8 mouse cellular contexts compared by ENCODE assay signal in genomic region chr5:103927429-103928195, GRCm38 (mm10). TPM values are rescaled to one million over a fixed set of nuclear protein-coding genes. Genes with fewer than 3 reads are reported as not detected.
DNase-seq lines count a peak whose midpoint lies in the region; ATAC-seq and TF ChIP-seq lines count a peak whose summit lies in the region.

No protein-coding gene starts in this region.

- no peaks in the 10 kb centered on the region for H3K9me3 ChIP-seq in hindbrain, embryonic 11.5 days (ENCODE audit: control insufficient read depth, low read length)
- H3K9me3 ChIP-seq in lung, postnatal 0 days (ENCODE audit: low read length): no peaks in the 10 kb centered on the region

- no peaks in the 10 kb centered on the region for H3K27me3 ChIP-seq in hindbrain, embryonic 11.5 days (ENCODE audit: control insufficient read depth, insufficient read depth, low read length)
- no peaks in the 10 kb centered on the region for H3K27me3 ChIP-seq in lung, postnatal 0 days (replicated peaks; ENCODE audit: insufficient read depth, low read length)

- no peaks in the 10 kb centered on the region for H3K4me1 ChIP-seq in hindbrain, embryonic 11.5 days (replicated peaks; ENCODE audit: control insufficient read depth, insufficient read depth, low read length)
- peaks cover 6% of the 10 kb centered on the region; the same call in 1 of the 2 replicates for H3K4me1 ChIP-seq in lung, postnatal 0 days (ENCODE audit: insufficient read depth, low read depth, low read length)

- no peak overlapping the region for H3K4me2 ChIP-seq in hindbrain, embryonic 11.5 days (replicated peaks; ENCODE audit: low read depth, low read length)
- peak overlapping the region; percentile 70 for H3K4me2 ChIP-seq in lung, postnatal 0 days (replicated peaks; ENCODE audit: low read depth, low read length)

- TF ChIP-seq CTCF in lung, postnatal 0 days (IDR thresholded peaks at IDR 0.05): peak; percentile 95

- no peak overlapping the region for H3K27ac ChIP-seq in hindbrain, embryonic 11.5 days (ENCODE audit: low read depth, low read length)
- H3K27ac ChIP-seq in lung, postnatal 0 days (ENCODE audit: low read length): peak overlapping the region; percentile 62

- DNase-seq in Muller cell, postnatal 12 days (ENCODE audit: inconsistent ontology term): peak; percentile 80
- peak; percentile 76 for DNase-seq in cerebellum, adult 9-11 months
- peak; percentile 70 to 98 for DNase-seq in frontal cortex, adult 2 months (ENCODE audit: extremely low spot score in 1 of 2, low spot score in 1 of 2)
- DNase-seq in hindbrain, embryonic 11.5 days (ENCODE audit: low spot score): peak; percentile 97
- peak; percentile 81 for DNase-seq in layer of hippocampus, adult 9-11 months
- DNase-seq in lung, postnatal 0 days (ENCODE audit: low spot score): peak; percentile 93
- DNase-seq in ovary, postnatal 36 days (ENCODE audit: low spot score): peak; percentile 87
- DNase-seq in thymus, postnatal 25 days: peak; percentile 91

- H3K9ac ChIP-seq in hindbrain, embryonic 11.5 days (ENCODE audit: low read depth, low read length): no peak overlapping the region
- H3K9ac ChIP-seq in lung, postnatal 0 days (replicated peaks; ENCODE audit: low read depth): peak overlapping the region; percentile 46

- H3K4me3 ChIP-seq in hindbrain, embryonic 11.5 days (ENCODE audit: low read depth, low read length): no peak overlapping the region
- H3K4me3 ChIP-seq in lung, postnatal 0 days (ENCODE audit: low read depth, low read length): peak overlapping the region; percentile 31

- no peaks in the 10 kb centered on the region for H3K36me3 ChIP-seq in hindbrain, embryonic 11.5 days (ENCODE audit: control insufficient read depth, insufficient read depth, low read length)
- H3K36me3 ChIP-seq in lung, postnatal 0 days (ENCODE audit: insufficient read depth, low read length): no peaks in the 10 kb centered on the region

- no peak for TF ChIP-seq EP300 in lung, postnatal 0 days (IDR thresholded peaks at IDR 0.05)

- 31% methylated on average over 27 of the region's 27 CpGs for WGBS in hindbrain, embryonic 11.5 days
- WGBS in lung, postnatal 0 days: 11% methylated on average over 27 of the region's 27 CpGs

- ATAC-seq in hindbrain, embryonic 11.5 days (ENCODE audit: low FRiP score): peak; percentile 45; the same call in 1 of the 2 replicates
- ATAC-seq in lung, postnatal 0 days: peak; percentile 80

RNA-seq across cellular contexts. Expression of gene Klhl8, which starts 16.6 kb away (rescaled TPM):
- 28.9 and 29.4 TPM in 2 replicates for polyA plus RNA-seq in frontal cortex, adult 2 months (2012; rRNA removed)
- polyA plus RNA-seq in hindbrain, embryonic 11.5 days (2014; fragmentation: Nextera tagmentation; extraction: Ambion mirVana): 15.6 and 17.2 TPM in 2 replicates
- 7.1 and 8.0 TPM in 2 replicates for polyA plus RNA-seq in lung, postnatal 0 days (2015; fragmentation: Nextera tagmentation; extraction: Ambion mirVana)

RNA-seq across cellular contexts. Expression of gene Hsd17b13, which starts 49.6 kb away (rescaled TPM):
- 0.32 and 0.34 TPM in 2 replicates for polyA plus RNA-seq in frontal cortex, adult 2 months (2012; rRNA removed)
- not detected in 2 replicates for polyA plus RNA-seq in hindbrain, embryonic 11.5 days (2014; fragmentation: Nextera tagmentation; extraction: Ambion mirVana)
- 0.20 TPM in 1 of 2 replicates, not detected in the other for polyA plus RNA-seq in lung, postnatal 0 days (2015; fragmentation: Nextera tagmentation; extraction: Ambion mirVana)
